Mouse (Mus musculus): ENCODE data around the gene Ace.

DNA sequence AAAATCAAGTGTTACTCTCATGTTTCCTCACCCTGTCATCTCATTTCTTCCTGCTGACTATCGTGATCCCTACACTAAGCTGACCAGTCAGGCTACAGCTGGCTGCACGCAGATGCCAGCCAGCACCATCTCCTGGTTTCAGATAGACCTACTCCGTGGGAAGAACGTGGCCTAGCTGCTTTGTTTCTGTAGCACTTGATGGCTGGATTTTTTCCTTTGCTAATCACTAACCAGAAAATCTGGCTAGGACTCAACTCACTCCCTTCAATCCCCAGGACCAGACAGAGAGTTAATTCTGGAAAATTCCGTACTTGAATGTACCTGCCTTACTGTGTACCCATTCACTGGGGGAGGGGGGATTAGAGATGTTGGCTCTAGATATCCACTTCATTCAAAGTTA lies 39.6 kb upstream of the Ace start:
- TF ChIP-seq CTCF (IDR thresholded peaks at IDR 0.05; ENCODE audit: extremely low read depth, insufficient read depth, low read length), result no peak
- TF ChIP-seq POLR2A (IDR thresholded peaks at IDR 0.05; ENCODE audit: extremely low read depth, insufficient read depth, low read length), result no peak

Measured in cortical plate, adult 2 months (tissue).